Mouse (Mus musculus) thymus, adult 2 months (tissue): Measurements from ENCODE around the gene Tex101.

Experiments used
- CTCF ChIP-seq: fragments of 200-500 bp; IDR thresholded peaks from 2 replicates; pipeline ENCODE4 v1.5.1; 2012; ENCODE audit warnings: mild to moderate bottlenecking, control low read depth, low read length, moderate library complexity, borderline replicate concordance; ENCODE audit not compliant: control insufficient read depth, poor library complexity, insufficient read depth; ENCODE audit errors: extremely low read depth
- POLR2A ChIP-seq: fragments of 200-500 bp; IDR thresholded peaks from 2 replicates; pipeline ENCODE4 v1.6.1; 2012; ENCODE audit warnings: mild to moderate bottlenecking, low read length, control low read depth, moderate library complexity; ENCODE audit not compliant: control insufficient read depth, poor library complexity, insufficient read depth; ENCODE audit errors: extremely low read depth

- TF ChIP-seq POLR2A (no peak), CTCF (no peak)
Measured at GRCm38 (mm10) chr7:24708832-24709292, 32.4 kb upstream of the Tex101 start, which contains the start of gene BC049730.
